Mouse (Mus musculus) bone marrow, adult 2 months (tissue): ENCODE data around the gene Tmcc3.

Experiments used
- CTCF ChIP-seq: fragments of 200-500 bp; IDR thresholded peaks from 2 replicates; pipeline ENCODE4 v1.5.1; 2011; ENCODE audit warnings: low read length, control low read depth; ENCODE audit not compliant: control insufficient read depth, insufficient read depth
- POLR2A ChIP-seq: fragments of 200-500 bp; IDR thresholded peaks from 2 replicates; pipeline ENCODE4 v1.6.1; 2011; ENCODE audit warnings: low read depth, mild to moderate bottlenecking, control low read depth, low read length, borderline replicate concordance; ENCODE audit not compliant: control insufficient read depth

DNA sequence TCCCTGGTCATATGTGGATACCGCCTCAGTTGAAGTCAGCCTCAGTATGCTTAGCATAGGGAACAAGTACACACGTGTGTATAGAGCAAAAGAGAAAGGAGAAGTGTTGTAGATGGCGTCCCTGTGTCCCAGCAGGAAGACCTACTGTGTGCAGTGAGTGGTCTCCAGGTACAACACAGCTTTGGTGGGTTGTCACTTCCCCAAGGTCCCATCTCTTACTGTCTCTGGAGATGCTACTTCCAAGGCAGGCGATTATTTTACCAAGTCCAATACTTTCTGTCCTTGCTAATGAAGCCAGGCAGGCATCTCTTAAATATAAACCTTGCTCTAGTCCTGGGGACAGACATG lies 69.6 kb downstream of the Tmcc3 start:
- TF ChIP-seq CTCF (no peak), POLR2A (no peak)
